Mouse (Mus musculus) G1E (cell line): Measurements from ENCODE around the gene Muc15.

Experiments
- CTCF ChIP-seq: IDR thresholded peaks from 2 replicates; pipeline ENCODE4 v1.5.1; 2012; ENCODE audit warnings: low read depth, low read length, inconsistent platforms, mixed read lengths
- GATA1 ChIP-seq: IDR thresholded peaks from 2 replicates; pipeline ENCODE4 v1.6.1; 2012; ENCODE audit warnings: borderline replicate concordance, low read length, inconsistent platforms, mixed read lengths
- POLR2AphosphoS5 ChIP-seq: IDR thresholded peaks from 2 replicates; pipeline ENCODE4 v1.6.1; 2012; ENCODE audit warnings: low read depth, low read length, inconsistent platforms; ENCODE audit not compliant: insufficient replicate concordance
- TAL1 ChIP-seq: conservative IDR thresholded peaks from 2 replicates; pipeline ENCODE4 v1.6.1; 2012; ENCODE audit warnings: low read depth, low read length, inconsistent platforms, mixed read lengths

GRCm38 (mm10) chr2:110739781-110740180, 18.6 kb downstream of the Muc15 start:
- no peak for TF ChIP-seq CTCF
- TF ChIP-seq GATA1 = no peak
- TF ChIP-seq POLR2AphosphoS5 = no peak
- TF ChIP-seq TAL1 = no peak
